Mouse (Mus musculus): ENCODE measurements around the gene Atf6b.

The Atf6b gene

GRCm38 (mm10) chr17:34645831-34646511 lies 975 bp upstream of the Atf6b start:
- DNase-seq (ENCODE audit: inconsistent age in 2 of 2, low spot score in 1 of 2): peak; percentile 42 to 62

DNA sequence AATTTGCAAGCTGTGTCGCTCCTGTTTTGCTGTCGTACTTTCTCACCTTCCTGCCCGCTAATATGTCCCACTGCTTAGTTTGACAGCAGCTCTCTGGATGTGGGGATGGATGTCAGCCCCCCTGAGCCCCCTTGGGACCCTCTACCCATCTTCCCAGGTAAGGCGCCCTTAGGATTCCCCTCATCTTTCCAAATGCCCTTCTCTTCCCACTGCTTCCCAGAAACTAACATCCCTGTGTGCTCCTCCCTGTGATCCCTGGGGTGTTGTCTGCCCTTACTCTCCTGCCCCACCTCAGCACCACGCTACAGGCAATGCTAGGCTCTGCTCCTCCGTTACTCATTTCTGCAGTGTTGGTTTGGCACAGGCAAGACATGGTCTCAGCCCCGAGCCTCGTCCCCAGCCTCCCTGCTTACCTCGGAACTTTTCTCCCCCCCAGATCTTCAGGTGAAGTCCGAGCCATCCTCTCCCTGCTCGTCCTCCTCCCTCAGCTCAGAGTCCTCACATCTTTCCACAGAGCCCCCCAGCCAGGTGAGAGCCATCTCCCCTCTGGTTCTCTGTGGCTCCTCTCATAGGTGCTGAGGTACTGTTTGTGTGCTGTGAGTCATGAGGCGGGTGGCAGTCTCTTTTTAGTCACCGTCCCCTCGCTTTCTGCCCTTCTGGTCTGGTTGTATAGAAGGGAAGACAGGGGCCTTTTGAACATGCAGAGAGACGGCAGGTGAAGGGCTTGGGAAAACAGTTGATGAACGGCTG lies 1.4 kb downstream of the Atf6b start:
- peak; percentile 14 to 38 for DNase-seq (ENCODE audit: inconsistent age in 2 of 2, low spot score in 1 of 2)

DNA sequence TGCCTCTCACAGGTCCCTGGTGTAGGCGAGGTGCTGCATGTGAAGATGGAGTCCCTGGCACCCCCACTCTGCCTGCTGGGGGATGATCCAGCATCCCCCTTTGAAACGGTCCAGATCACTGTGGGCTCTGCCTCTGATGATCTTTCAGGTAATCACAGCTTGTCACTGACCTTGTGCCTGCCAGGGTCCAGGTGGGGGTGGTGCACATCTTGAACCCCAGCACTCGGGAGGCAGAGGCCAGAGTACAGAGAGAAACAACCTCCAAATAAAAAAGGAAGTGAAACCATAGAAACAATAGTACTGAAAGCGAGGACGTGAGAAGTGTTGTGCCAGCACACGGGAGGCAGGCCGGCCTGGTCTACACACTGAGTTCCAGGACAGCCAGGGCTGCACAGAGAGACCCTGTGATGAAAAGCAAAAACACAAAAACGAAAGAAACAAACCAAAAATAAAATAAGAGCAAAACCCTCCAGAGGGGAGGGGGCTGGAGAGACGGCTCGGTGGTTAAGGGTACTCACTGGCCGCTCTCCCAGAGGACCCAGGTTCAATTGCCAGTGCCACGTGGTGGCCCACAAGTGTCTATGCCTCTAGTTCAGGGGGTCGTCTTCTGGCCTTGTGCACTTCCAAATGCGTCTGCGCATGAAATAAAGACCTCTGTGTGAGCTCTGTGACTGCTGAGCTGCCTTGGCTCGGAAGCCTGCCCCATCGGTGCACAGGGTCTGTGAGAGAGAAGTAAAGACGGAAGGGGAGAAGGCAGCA lies 2.3 kb downstream of the Atf6b start:
- peak in 1 of 2 experiments; percentile 32 for DNase-seq (ENCODE audit: inconsistent age in 2 of 2, low spot score in 1 of 2)

GRCm38 (mm10) chr17:34650781-34651180 lies 3.8 kb downstream of the Atf6b start:
- peak in 1 of 2 experiments; percentile 35 for DNase-seq (ENCODE audit: inconsistent age in 2 of 2, low spot score in 1 of 2)

DNA sequence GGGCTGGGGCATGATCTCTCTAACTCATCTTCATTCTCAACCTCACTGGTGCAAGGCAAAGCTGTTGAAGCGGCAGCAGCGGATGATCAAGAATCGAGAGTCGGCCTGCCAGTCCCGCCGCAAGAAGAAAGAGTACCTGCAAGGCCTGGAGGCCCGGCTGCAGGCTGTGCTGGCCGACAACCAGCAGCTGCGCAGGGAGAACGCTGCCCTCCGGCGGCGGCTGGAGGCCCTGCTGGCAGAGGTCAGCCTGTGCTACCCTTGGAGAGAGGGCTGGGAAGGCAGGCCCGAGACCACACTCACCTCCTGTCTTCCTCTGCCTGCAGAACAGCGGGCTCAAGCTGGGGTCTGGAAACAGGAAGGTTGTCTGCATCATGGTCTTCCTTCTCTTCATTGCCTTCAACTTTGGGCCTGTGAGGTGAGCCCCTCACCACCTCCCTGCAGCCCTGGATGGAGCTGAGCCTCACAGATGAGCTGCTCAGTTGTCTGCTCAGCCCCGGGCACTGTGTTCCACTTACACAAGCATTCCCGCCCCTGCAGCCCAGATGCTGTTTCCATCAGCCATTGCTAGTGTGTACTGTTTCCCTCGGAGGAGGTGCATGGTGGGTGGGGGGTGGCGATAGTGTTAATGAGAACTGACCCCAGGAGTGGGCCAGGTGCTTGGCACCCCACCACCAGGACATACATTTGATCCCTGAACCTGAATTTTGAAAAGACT lies 4.7 kb downstream of the Atf6b start:
- DNase-seq (ENCODE audit: inconsistent age in 2 of 2, low spot score in 1 of 2): peak; percentile 67 to 74

DNA sequence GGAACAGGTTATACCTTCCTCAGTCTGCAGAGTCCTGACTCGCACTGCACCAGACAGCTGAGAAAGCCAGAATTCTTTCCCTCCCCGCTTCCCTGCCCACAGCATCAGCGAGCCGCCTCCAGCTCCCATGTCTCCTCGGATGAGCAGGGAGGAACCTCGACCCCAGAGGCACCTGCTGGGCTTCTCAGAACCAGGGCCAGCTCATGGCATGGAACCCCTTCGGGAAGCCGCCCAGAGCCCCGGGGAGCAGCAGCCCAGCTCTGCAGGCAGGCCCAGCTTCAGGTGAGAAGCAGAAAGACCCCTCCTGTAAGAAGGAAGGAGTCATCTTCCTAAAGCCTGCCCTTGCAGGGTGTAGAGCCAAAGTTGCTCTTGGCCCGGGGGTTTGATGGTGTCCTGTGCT lies 5.6 kb downstream of the Atf6b start:
- peak in 1 of 2 experiments; percentile 29 for DNase-seq (ENCODE audit: inconsistent age in 2 of 2, low spot score in 1 of 2)

DNA sequence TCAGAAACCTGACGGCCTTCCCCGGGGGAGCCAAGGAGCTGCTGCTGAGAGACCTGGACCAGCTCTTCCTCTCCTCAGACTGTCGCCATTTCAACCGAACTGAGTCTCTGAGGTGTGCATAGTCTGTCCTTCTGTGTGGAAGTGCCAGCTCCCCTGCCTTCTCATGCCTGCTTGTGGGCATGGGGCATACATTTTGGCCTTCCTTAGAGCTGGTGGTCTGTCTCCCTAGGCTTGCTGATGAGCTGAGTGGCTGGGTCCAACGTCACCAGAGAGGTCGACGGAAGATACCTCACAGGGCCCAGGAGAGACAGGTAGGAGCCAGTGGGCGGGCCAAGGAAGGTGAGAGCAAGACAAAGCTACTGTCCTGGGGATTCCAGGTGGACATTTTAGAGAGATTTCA lies 6.0 kb downstream of the Atf6b start:
- DNase-seq (ENCODE audit: inconsistent age in 2 of 2, low spot score in 1 of 2): peak in 1 of 2 experiments; percentile 40

- DNase-seq (ENCODE audit: inconsistent age in 2 of 2, low spot score in 1 of 2): peak; percentile 73 to 87
These were observed 6.9 kb downstream of the Atf6b start for GRCm38 (mm10) chr17:34653746-34654285.

DNA sequence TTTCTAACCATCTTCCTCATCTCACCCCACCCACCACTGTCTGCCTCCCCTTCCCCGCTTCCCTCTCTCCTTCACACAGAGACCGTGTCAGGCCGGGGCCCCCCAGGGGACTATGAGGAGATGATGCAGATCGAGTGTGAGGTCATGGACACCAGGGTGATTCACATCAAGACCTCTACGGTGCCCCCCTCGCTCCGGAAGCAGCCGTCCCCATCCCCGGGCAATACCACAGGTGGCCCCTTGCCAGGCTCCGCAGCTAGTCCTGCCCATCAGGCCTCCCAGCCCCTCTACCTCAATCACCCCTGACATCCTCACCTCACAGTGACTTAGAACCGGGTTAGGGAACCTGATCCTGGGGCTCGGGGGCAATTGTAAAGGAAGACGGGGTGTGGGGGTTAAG lies 7.4 kb downstream of the Atf6b start:
- DNase-seq (ENCODE audit: inconsistent age in 2 of 2, low spot score in 1 of 2): peak in 1 of 2 experiments; percentile 70

- peak; percentile 84 to 89 for DNase-seq (ENCODE audit: inconsistent age in 2 of 2, low spot score in 1 of 2)
These were observed 8.2 kb downstream of the Atf6b start for GRCm38 (mm10) chr17:34655160-34655559.

DNA sequence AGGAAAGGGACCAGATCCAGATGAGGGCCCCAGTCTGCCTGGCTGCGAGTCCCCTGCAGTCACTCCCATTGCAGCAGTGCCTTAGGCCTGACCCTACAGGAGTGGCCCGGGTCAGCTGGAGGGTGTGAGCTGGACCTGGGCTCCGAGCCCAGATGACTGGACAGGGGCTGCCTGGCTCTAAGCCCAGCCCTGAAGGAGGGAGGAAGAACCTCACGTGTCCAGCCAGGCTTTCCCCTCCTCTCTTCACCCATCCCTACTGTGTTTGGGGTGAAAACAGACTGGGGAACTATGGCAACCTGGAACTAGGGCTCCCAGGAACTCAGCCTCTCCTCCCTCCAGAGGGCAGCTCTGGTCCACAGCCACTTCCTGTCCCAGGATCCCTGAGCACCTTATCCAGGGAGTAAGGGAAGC lies 8.6 kb downstream of the Atf6b start:
- peak; percentile 94 for DNase-seq (ENCODE audit: inconsistent age in 2 of 2, low spot score in 1 of 2)

DNA sequence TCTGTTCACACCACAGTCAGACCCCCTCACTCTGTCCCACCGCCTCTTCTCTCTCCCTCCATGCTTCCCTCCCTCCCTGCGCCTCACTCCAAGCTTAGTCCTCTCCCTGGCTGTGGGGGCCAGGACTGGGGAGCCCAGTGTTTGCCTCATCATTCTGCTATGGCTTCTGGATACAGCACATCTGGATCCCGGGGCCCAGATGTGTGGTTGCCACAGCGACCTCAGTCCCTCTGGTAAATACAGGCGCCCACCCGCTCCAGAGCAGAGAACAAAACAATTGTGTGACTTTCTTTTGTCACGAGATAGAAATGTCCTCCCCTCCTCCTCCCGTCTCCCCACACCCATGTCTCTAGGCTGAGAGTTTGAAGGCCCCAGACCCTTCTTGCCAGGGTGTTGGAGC lies 9.7 kb downstream of the Atf6b start:
- no peak for DNase-seq (ENCODE audit: inconsistent age in 2 of 2, low spot score in 1 of 2)

DNA sequence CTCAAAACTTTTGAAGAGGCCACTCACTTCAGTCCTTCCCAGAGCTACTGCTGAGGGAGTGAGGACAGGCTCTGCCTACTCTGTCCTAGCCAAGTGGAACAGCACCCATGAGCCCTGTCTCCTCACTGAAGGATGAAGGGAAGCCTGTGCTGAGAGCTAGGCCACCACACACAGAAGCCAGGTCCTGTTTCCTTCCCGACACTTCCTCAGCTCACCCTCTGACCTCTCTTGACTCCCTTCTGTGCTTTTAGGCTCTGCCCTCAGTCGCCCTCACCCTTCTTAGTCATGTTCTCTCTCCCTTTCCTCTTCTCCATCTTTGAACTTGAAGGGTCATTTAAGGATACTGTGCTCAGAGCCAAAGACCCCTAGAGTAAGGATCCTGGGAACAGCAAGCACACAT lies 10.3 kb downstream of the Atf6b start:
- peak in 1 of 2 experiments; percentile 50 for DNase-seq (ENCODE audit: inconsistent age in 2 of 2, low spot score in 1 of 2)

DNA sequence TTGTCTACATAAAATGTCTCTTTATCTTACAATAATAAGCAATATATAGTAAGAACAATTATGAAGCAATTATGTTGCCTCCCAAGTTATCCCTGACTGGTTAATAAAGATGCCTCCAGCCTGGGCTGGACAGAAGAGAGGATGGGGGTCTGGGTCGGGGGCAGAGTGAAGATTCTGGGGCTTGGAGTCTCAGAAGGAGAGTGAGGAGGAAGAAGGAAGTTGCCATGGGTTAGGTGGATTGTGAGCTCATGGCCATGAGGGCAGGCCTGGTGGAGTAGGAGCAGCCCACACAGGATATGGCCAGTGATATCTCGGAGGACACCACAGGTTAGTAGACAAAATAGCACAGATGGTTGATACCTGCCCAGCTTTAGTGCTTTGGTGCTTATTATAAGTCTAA lies 11.2 kb downstream of the Atf6b start:
- DNase-seq (ENCODE audit: inconsistent age in 2 of 2, low spot score in 1 of 2): no peak

GRCm38 (mm10) chr17:34658591-34658990 lies 11.6 kb downstream of the Atf6b start:
- DNase-seq (ENCODE audit: inconsistent age in 2 of 2, low spot score in 1 of 2): no peak

DNA sequence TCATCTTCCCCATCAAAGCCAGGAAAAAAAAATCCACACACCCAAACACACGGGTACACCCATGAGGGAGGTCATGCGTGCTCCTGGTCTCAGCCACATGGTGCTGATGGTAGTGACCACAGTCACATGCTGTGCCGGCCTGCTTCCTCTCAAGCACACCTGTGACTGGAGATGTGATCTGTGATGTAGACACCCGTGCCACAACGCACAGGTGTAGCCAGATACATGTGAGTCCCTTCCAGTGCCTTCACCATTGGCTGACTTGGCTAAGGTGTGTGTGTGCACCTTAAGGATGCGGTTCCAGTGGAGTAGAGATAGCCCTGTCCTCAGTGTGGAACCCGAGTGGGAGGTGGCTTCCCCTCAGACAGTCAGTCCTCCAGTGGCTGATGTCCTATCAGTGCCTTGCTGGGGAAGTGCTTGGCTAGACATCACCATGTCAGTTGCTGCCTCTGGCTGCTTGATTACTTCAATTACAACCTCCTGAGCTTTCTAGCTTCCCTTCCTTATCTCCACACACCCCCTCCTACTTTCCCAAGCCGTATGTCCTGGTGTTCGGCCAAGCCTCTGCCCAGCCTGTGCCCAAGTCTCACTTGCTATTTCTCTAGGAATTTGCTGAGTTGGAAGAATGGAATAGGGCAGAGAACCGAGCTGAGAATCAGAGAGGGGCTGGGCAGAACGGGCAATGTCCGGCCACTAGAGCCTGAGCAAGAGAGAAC lies 12.4 kb downstream of the Atf6b start:
- DNase-seq (ENCODE audit: inconsistent age in 2 of 2, low spot score in 1 of 2): no peak

- DNase-seq (ENCODE audit: inconsistent age in 2 of 2, low spot score in 1 of 2): no peak
These were observed 12.9 kb downstream of the Atf6b start for GRCm38 (mm10) chr17:34659897-34660214.

DNA sequence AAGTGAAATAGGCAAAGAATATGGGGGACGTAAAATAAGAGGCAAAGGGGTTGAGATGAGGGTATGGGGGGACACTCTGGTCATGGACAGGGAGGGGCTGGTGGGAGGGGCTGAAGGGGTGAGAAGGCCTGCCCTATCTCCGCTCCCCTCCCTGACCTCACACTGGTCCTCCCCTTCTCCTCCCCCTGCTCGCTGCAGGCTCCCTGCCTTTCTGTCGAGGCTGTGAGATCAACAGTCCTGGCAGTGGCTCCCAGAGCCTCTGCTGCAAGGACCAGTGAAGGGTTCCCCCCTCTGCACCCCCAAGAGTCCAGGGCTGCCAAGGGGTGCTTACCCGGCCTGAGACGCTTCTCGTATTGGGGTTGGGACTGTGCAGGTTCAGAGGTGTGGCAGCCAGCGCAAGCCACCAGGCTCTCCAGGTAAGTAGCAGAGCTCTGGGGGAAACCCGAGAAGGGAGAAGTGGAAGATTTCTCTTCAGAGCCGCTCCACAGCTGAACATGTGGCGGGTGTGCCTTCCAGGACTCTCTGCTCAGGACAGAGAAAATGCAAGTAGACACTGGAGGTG lies 13.4 kb downstream of the Atf6b start:
- DNase-seq (ENCODE audit: inconsistent age in 2 of 2, low spot score in 1 of 2): peak in 1 of 2 experiments; percentile 60

DNA sequence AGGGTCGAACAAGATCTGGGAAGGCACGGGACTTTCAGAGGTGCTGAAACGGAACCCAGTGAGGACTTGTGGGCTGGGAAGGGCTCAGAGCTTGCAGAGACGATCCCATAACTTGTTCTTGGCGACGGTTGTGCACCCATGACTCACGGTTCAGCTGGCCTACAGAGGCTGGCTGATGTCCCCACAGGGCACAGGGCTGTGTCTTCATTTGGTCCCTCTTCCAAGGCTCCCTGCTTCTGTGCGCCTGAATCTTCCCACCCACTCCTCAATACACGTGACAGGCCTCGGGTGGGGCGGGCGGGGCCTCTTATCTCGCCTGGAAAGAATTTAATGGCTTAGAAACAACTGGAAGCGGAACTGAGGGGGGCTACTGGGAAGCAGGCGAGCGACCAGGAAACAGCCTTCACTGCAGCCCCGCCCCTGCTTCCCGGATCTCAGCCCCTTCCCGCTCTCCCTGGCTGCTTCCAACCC lies 14.2 kb downstream of the Atf6b start:
- DNase-seq (ENCODE audit: inconsistent age in 2 of 2, low spot score in 1 of 2): peak; percentile 80 to 84

GRCm38 (mm10) chr17:34662468-34662867 lies 15.5 kb downstream of the Atf6b start:
- DNase-seq (ENCODE audit: inconsistent age in 2 of 2, low spot score in 1 of 2): no peak

Measured in adrenal gland, adult (tissue).